Mouse (Mus musculus) right cerebral cortex, adult 18-20 months (tissue): ENCODE measurements at regions not wholly inside any gene's neighbourhood (a gene's known extent, or its start where the extent isn't known, plus 50 kb on each side); places are given as distances from the start of the nearest gene placed in this dataset.

Experiments used
- DNase-seq: peaks from one replicate; pipeline ENCODE4 v3.0.0; 2022; ENCODE audit warnings: mixed read lengths

GRCm38 (mm10) chr15:96878796-96879195 is 177.0 kb downstream of the Slc38a4 start:
- no peak for DNase-seq

DNA sequence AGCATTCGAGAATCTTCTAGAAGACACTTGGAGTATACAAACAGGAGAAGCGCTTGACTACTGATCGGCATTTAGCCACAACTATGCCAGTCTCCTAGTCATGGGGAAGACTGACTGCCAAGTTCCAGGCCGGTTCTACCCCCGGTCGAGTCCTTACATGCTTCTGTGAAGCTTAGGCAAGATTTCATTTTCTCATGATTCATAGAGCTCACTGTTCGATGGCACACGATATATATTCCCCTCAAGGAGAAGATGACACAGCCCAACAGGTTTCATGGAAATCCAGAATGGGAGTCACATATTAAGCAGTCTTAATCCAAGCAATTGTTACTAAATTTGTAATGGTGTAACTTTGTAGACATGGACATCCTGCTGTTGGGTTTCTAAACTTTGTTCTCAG is 177.8 kb downstream of the Slc38a4 start:
- no peak for DNase-seq

- DNase-seq: no peak
Measured at GRCm38 (mm10) chr15:96877271-96877670, 177.7 kb upstream of the Slc38a2 start.

- DNase-seq: no peak
Measured at GRCm38 (mm10) chr15:96874145-96874544, 174.6 kb upstream of the Slc38a2 start.

DNA sequence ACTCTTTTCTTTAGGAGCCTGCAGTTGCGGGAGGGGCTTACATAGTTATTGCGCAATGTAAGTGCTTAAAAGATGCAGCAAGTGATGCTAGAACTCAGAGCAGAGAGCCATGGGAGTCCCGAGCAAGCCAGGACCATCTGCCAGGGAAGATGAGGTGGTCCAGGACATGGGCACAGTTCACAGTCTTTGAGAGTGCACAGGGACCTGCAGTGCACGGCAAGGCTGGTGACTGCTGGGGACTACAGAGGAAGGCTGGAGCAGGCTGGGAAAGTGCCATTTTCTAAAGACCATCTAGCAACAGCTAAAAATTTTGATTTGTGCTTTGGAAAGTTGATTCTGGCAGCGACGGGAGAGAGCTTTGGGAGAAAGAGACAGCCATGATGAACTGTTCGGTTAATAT is 174.0 kb upstream of the Slc38a2 start:
- no peak for DNase-seq

DNA sequence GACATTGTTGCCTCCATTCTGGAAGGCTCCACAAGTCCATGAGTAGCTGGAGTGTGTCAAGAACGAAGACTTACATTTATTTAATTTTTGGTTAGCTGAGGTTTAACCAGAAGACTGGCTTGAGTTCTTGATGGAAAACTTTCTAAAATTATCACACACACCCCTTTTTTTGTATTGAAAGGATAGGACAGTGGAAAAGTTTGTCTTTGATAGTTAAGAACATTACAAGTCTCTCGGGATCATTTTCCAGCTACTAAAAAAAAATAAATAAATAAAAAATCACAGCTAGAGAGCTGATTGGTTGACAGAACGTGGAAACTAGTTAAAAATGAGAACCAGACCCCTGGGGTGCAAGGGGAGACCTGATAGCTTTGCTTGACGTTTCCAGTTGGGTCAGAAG is 173.6 kb upstream of the Slc38a2 start:
- DNase-seq: no peak

DNA sequence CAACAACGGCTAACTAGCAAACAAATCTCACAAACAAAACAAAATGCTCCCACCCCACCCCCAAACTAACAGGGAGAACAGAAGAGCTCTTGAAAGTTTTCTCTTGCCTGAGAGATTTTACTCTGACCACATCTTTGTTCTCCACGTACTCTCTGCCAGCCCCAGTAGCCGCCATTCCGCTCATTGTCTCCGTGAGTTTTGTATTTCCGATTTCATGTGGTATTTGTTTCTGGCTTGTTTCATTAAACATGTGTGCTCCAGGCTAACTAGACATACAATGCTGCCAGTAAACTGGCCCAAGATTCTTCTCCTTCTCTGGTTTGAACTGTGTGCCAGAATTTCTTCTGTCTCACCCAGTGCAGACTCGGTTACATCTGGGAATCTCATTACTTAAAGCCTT is 168.2 kb upstream of the Slc38a2 start:
- DNase-seq: no peak

GRCm38 (mm10) chr15:96865932-96866331 is 166.4 kb upstream of the Slc38a2 start:
- DNase-seq: no peak

- no peak for DNase-seq
Measured at GRCm38 (mm10) chr15:96857709-96858108, 158.2 kb upstream of the Slc38a2 start.

- no peak for DNase-seq
Measured at GRCm38 (mm10) chr15:96851970-96852768, 152.6 kb upstream of the Slc38a2 start.

GRCm38 (mm10) chr15:96848150-96848549 is 148.6 kb upstream of the Slc38a2 start:
- no peak for DNase-seq

GRCm38 (mm10) chr15:96845221-96845620 is 145.7 kb upstream of the Slc38a2 start:
- DNase-seq: no peak

DNA sequence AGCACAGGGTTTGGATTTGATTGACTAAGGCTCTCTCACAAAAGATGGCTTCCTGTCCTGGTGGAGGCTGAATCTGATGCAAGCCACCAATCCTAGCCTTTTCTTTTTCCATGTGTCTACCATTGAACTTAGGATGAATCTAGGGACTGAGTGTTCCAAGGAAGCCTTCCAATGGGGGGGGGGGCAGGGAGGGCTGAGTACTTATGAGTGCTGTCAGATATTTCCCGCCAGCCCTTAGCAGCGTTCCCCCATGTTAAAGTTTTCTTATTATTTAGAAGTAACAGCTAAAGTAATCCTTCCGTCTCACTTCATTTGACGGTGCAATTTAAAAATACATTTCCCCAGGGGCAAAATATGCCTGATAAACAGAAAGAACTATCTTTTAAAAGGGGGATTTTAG is 144.8 kb upstream of the Slc38a2 start:
- DNase-seq: no peak

- no peak for DNase-seq
Measured at GRCm38 (mm10) chr15:96843589-96843988, 144.1 kb upstream of the Slc38a2 start.

- no peak for DNase-seq
Measured at GRCm38 (mm10) chr15:96842881-96843280, 143.4 kb upstream of the Slc38a2 start.

- DNase-seq: no peak
Measured at GRCm38 (mm10) chr15:96836670-96837069, 137.1 kb upstream of the Slc38a2 start.

GRCm38 (mm10) chr15:96834862-96835261 is 135.3 kb upstream of the Slc38a2 start:
- DNase-seq: no peak

DNA sequence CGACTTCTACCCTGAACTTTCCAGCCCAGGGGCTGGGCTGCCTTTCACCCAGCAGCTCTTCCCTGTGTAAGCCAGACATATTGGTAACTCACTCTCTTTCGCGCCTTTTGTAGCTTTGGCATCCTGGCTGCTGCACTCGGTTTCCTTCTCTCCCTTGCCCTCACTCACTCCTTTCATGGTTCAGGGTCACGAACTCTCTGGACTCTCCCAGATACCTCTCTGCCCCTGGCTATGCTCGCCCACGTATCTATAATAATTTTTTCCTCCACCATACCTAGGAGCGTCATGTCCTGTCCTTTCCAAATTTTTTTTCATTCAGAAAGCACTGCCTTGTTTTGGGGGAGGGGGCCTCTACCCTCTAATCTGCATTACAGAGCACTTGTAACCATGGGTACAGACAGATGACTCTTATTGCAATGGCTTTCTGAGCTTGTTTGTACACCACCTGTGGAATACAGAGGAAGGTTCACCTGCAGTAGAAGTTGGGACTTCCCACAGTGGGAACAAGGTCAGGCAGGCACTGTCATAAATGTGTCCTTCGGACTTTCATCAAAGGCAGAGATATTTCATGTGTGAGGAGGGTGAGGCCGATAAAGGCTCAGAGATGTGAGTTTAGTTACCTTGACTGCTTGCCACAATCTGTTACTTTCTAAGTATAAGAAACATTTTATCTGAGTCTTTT is 134.8 kb upstream of the Slc38a2 start:
- DNase-seq: no peak

- DNase-seq: no peak
Measured at GRCm38 (mm10) chr15:96832389-96832788, 132.9 kb upstream of the Slc38a2 start.

DNA sequence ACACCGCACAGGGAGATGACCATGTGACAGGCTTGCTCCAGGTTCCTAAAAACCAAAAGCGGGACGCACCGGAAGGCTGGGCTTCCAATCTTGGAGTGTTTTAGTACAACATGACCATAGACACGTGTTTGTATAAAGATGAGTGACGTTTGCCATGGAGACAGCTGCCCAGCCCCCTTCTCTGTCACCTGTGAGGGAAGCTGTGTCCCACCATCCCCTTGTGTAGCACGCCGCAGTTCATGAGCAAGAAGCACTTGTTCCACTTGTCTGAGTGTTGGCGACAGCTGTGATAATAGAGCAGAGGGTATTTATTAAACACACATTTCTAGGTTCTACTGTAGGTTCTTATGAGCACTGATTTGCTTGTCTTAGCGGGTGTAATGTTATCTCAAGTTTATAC is 131.7 kb upstream of the Slc38a2 start:
- no peak for DNase-seq

- peak; percentile 21 for DNase-seq
Measured at GRCm38 (mm10) chr15:96830578-96830977, 131.0 kb upstream of the Slc38a2 start.

GRCm38 (mm10) chr15:96829941-96830340 is 130.4 kb upstream of the Slc38a2 start:
- DNase-seq: no peak

DNA sequence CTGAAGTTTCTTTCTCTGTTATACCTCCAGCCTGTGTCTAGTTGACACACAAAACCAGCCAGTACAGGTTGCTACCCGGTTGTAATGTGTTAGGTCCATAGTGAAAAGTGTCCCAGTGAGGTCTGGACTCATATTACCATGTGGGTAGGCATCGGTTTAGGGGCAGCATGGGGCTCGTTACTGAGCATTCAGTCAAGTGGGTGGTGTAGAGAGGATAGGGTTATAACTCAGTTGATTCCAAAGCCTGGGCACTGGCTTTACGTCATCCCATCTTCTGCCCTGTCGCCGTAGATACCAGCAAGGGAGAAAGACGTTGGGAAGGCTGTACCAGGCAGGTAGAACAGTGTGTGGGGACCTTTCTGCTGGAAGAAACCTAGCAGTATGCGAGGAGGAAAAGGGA is 129.2 kb upstream of the Slc38a2 start:
- DNase-seq: no peak

DNA sequence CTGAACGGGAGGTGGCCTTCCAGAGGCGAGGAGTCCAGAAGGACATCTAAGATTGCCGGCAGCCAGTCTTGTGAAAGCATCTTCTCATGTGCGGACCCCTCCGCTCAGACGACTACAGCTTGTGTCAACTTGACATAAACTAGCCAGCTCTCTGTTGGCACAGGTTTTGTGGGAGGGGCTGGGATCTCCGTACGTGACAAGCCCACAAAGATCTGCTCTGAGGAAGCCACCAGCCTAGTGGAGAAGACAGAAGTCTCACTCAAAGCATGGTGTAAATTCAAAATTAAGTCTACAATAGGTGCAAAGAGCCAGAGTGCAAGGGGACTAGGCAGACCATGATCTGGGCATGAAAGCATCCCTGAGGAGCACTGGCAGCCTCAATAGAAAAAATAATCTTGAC is 128.4 kb upstream of the Slc38a2 start:
- DNase-seq: no peak

GRCm38 (mm10) chr15:96818435-96818834 is 118.9 kb upstream of the Slc38a2 start:
- no peak for DNase-seq
